Mouse (Mus musculus) ovary, postnatal 36 days (tissue): ENCODE results near the gene BC049762.
A peak's percentile ranks its signal among the peaks of the same experiment; 100 is the strongest.

ENCODE experiments used
- DNase-seq: peaks from one replicate; pipeline ENCODE4 v3.0.0; 2022; ENCODE audit warnings: low spot score, mixed read lengths

Gene BC049762

GRCm38 (mm10) chr11:51262342-51263285, at the start of gene BC049762:
Gene BC049762, minus strand, starts transcription at chr11:51263046.
- peak; percentile 99 for DNase-seq

- DNase-seq = no peak
Observed at GRCm38 (mm10) chr11:51311846-51312245, 49.0 kb upstream of the BC049762 start.

- DNase-seq = no peak
Observed at GRCm38 (mm10) chr11:51308306-51308705, 45.5 kb upstream of the BC049762 start.

GRCm38 (mm10) chr11:51303981-51304553, 41.2 kb upstream of the BC049762 start:
- no peak for DNase-seq

DNA sequence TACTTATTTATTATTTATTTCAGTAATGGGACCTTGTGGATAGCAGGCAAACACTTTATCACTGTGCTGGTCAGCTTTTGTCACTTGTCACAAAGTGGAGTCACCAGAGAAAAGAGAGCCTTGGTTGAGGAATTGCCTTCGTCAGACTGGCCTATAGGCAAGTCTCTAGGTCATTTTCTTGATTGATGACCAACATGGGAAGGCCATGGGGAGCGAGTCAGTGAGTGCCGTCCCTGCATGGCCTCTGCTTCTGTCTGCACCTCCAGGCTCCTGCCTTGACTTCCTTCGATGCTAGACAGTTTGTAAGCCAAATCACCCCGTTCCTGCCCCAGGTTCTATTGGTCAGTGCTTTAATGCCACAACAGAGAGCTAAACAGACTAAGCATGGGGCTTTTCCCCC, 39.5 kb upstream of the BC049762 start:
- DNase-seq = no peak

DNA sequence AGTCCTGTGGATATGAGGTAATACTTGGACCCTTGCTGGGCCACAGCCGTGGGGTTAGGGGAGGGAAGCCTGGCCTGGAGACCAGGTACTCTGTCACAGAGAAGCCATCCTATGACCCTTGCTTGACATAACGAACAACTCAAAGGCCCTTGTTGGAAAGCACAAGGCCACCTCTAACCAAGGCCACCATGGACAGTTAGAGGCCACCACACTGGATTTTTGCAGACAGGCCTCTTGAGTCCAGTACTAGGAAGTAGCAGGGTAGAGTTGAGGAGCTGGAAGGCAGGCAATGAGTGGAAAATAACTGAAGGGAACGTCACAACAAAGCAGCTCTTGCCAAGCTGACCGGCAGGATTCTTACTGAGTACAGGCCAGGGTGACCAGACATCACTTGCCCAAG, 35.8 kb upstream of the BC049762 start:
- no peak for DNase-seq

DNA sequence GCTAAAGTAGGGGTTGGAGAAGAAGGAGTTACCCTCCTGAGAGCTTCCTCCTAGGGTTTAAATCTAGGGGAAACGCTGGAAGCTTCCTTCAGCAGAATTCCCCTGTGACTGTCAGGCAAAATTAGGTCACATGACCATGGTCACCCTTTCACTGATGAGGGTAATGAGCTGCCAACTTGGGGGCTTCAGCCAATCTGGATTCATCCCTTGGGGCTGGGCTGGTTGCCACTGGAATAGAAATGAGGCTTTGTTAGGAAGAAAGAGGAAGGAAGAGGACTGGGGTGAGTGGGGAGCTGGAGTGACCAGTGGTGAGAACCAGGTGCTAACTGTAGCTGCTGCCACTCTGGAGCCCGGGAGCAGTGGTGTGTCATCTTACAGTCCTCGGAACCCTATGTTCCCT, 32.9 kb upstream of the BC049762 start:
- no peak for DNase-seq

DNA sequence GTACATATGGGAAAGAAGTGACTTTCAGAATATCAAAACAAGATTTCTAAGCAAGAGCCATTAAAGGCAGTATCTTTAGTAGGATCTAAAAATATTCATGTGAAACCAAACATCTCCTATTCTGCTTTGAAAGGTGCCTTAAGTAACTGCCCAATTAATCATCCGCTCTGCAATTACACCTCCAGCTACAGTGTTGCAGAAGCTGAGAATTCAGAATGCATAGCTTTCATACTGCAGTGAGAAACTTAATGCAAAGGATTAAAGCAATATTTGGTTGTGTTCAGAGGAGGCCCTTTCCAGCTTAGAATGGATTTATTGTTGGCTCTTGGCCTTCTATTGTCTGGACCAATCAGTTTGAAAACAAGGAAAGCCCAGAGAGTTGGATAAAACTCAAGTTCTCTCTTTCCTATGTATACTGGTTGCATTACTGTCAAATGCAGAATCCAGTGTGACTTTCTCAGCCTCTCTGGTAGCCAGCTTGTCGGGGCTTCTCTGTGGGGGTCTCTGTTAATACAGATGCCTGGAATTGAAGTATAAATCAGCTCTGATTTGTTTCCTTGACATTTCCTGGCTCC, 31.2 kb upstream of the BC049762 start:
- DNase-seq = no peak

DNA sequence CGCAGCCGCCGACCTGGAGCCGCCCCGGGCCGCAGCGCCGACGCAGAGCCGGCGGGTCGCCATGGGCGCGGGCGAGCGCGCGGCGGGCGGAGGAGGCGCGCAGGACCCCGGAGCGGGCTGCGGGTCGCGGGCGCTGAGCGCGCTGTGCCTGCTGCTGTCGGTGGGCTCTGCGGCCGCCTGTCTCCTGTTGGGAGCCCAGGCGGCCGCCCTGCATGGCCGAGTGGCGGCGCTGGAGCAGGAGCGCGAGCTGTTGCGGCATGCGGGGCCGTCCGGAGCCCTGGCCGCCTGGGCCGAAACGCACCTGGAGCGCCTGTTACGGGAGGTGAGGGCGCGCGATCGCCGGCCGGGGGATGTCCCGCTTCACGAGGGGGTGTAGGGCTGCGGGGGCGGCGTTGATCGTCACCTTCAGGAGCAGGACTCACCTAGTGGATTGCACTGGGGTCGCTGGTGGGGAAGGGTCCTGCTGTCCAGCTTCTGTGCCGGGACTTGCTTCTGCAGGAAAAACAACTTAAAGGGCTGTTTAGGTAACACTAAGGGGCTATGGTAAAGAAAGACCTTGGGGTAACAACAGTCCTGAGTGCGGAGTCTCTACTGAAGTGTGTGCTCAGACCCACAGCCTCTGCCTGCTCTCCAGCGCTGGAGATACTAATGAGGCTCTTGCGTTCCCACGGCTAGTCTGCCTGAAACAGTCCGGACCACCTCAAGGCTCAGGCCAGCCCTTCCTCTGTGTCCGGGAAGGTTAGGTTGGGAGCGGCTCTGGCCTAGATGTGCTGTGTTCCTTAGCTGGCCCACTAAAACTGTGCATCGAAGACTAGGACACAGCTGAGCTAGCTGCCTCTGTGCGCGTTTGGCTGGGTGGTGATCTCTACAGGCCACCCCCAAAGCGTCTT, 27.5 kb upstream of the BC049762 start:
- peak; percentile 60 for DNase-seq

DNA sequence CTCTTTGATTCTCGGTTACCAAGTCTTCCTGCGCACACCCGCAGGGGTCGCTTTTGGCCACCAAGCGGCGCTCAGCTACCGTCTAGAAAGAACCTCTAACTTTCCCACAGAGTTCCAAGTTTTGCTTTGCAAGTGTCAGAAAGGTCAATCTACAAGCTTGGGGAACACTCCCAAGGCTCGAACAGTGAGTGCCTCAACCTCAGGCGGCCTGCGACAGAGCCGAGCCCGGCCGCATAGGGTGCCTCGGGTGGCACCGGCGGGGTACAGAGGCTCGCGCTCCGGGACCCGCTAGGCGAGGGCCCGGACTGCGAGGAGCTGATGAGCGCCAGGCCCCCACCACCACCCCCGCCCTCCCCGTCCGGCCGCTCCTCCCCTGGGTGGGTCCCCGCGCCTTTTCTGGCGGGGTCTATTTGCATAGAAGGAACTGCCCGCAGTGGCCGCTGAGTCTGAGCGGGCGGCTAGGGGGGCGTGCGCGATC, 26.8 kb upstream of the BC049762 start, which contains the start of gene Col23a1:
Gene Col23a1, plus strand, starts transcription at position 357 of the 478 bp plus-strand sequence.
- peak; percentile 77 for DNase-seq

- no peak for DNase-seq
Observed at GRCm38 (mm10) chr11:51274418-51274817, 11.6 kb upstream of the BC049762 start.

DNA sequence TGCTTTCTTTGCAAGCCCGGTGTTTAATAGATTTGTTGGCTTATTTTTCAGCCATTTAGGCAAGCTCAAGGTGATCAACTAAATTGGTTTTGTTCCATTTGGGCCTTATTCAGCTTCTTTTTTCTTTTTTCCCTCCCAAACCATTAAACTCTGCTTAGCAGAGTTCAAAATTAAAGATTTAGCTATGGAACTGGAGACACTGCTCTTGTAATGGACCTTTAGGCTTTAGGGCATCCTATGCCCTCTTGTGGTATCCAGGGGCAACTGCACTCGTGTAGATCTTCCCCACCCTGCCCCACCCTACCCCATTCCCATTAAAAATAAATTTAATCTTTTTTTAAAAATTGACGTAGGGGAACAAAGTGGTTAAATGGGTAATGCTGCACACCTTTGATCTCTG, 2.5 kb upstream of the BC049762 start:
- DNase-seq = no peak

GRCm38 (mm10) chr11:51264352-51264751, 1.5 kb upstream of the BC049762 start:
- DNase-seq = no peak

- peak; percentile 67 for DNase-seq
Observed at GRCm38 (mm10) chr11:51263286-51263831, 513 bp upstream of the BC049762 start.

- DNase-seq = no peak
Observed at GRCm38 (mm10) chr11:51261680-51262219, 1.1 kb downstream of the BC049762 start, which contains the start of gene Clk4. Gene Clk4, plus strand, starts transcription at chr11:51261730.

DNA sequence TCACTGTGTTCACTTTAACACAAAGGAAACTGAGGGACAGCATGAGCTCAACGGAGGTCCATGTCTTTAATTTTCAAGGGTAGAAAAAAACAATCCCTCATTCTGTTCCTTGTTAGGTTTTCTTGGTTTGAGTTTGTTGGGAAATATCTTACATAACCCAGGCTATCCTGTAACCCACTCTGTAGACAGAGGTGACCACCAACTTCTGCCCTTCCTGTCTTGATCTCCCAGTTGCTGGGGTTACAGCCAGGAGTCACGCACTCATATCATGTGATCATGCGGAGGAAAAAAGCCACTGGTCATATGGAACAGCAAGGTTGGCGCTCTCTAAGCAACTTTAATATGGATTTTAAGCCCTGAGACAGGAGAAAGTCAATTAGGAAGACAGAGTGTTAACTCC, 5.8 kb downstream of the BC049762 start:
- no peak for DNase-seq

GRCm38 (mm10) chr11:51242897-51243296, 19.9 kb downstream of the BC049762 start:
- DNase-seq = no peak

DNA sequence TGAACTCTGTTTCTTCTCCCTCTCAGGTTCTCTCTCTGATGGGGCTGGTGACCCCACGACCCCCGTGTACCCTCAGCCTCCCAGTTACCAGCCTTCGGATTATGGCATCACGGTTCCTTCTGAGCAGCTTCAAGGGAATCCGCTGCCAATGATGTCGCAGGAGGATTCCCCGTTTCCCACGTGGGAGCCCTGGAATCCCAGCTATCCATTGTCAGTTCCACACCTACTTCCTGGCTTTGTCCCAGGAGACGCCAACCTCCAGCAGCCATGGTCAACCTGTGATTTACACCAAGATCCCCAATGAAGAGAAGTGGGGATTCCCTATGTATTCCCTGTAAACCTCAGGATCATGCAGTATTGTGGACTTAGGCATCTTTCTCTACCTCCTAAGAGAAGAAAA, 28.2 kb downstream of the BC049762 start:
- DNase-seq = no peak

DNA sequence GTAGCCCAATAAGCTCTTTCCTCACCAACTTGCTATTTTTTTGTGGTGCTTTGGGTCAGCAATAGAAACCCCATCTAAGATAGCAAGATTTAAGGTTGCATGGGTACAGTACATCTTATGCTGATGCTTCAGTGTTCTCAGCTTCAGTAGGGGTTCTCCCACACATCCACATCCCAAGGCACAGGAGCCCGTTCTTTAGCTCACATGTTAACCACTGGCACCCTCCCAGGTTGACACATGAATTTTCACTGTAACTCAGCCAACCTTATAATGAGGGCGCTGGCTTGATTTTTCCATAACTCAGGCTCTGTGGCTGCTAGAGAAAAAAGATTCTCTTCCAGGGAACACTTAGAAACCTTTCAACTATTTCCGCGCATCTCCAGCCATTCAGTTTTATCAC, 35.7 kb downstream of the BC049762 start:
- DNase-seq = no peak

GRCm38 (mm10) chr11:51220308-51220707, 42.5 kb downstream of the BC049762 start, which contains the start of gene Gm12569:
Gene Gm12569, plus strand, starts transcription at chr11:51220473.
- no peak for DNase-seq

GRCm38 (mm10) chr11:51219396-51219980, 43.4 kb downstream of the BC049762 start:
- no peak for DNase-seq
